Mouse (Mus musculus) ES-E14 (cell line): Measurements from ENCODE around the gene Mpp2.
A peak's percentile ranks its signal among the peaks of the same experiment; 100 is the strongest.

Source experiments
- CHD2 ChIP-seq: IDR thresholded peaks from 2 replicates; pipeline ENCODE4 v1.6.1; 2014; ENCODE audit warnings: mild to moderate bottlenecking, low read depth, low read length, inconsistent platforms
- HCFC1 ChIP-seq: IDR thresholded peaks from 2 replicates; pipeline ENCODE4 v1.6.1; 2012; ENCODE audit warnings: low read length, inconsistent platforms, borderline replicate concordance; ENCODE audit not compliant: insufficient read depth
- MAFK ChIP-seq: IDR thresholded peaks from 2 replicates; pipeline ENCODE4 v1.6.1; 2014; ENCODE audit warnings: mild to moderate bottlenecking, low read depth, low read length, inconsistent platforms; ENCODE audit not compliant: insufficient read depth
- ZC3H11A ChIP-seq: IDR thresholded peaks from 2 replicates; pipeline ENCODE4 v1.6.1; 2012; ENCODE audit warnings: low read depth, mild to moderate bottlenecking, inconsistent platforms, low read length, borderline replicate concordance
- ZNF384 ChIP-seq: IDR thresholded peaks from 2 replicates; pipeline ENCODE4 v1.6.1; 2012; ENCODE audit warnings: low read depth, low read length, inconsistent platforms

- TF ChIP-seq MAFK (no peak), CHD2 (no peak), ZC3H11A (0 out of 2 replicates have a peak, but pooled peaks have one; percentile 23), ZNF384 (peak; percentile 94; the same call in 1 of the 2 replicates), HCFC1 (no peak; the same call in 1 of the 2 replicates)
Measured at GRCm38 (mm10) chr11:102061236-102061940, 26.9 kb downstream of the Mpp2 start.
